Mouse (Mus musculus) activated CD4-positive, CD25-positive, alpha-beta regulatory T cell (primary cell): ENCODE data around the gene Adamts4. TPM values are rescaled to one million over a fixed set of nuclear protein-coding genes. Genes with fewer than 3 reads are reported as not detected.

ENCODE experiments used
- polyA plus RNA-seq, 2 experiments: library from polyadenylated mRNA; unstranded; fragments of 100-300 nt; shearing (Covaris generic); gene quantifications; one replicate each; pipeline ENCODE4 v1.2.1; 2017

The Adamts4 gene
- polyA plus RNA-seq: under 1 TPM in 1 of 2 experiments, not detected in 1; 0.38 TPM

DNA sequence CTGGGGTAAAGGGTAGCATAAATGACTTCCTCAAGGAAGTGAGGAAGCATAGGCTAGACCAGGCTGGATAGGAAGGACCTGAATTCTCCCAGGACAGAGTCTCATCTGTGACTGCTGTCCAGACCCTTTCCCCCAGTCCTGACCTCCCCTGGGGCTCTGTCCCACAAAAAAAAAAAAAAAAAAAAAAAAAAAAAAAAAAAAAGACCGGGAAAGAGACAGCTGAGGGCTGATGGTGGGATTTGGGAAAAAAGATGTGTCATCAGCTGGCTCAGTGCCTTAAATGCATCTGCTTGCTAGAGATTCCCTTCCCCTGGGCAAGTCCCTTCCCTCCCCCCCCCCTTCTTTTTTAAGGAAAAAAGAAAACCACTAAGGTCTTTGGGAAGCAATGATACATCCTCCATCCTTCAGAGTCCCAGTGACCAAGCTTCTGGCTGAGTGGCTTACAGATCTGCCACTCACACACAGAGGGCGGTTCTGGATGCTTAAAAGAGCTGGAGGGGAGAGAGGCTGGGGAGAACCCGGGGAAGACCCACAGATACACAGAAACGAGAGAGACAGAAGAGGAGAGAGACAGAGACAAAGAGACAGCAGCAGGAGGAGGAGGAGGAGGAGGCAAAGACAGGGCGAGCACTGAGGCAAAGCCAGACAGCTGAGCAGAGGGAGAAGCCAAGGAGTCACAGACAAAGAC lies at the start of gene Adamts4:
Gene Adamts4, plus strand, starts transcription at position 509 of the 688 bp plus-strand sequence.

DNA sequence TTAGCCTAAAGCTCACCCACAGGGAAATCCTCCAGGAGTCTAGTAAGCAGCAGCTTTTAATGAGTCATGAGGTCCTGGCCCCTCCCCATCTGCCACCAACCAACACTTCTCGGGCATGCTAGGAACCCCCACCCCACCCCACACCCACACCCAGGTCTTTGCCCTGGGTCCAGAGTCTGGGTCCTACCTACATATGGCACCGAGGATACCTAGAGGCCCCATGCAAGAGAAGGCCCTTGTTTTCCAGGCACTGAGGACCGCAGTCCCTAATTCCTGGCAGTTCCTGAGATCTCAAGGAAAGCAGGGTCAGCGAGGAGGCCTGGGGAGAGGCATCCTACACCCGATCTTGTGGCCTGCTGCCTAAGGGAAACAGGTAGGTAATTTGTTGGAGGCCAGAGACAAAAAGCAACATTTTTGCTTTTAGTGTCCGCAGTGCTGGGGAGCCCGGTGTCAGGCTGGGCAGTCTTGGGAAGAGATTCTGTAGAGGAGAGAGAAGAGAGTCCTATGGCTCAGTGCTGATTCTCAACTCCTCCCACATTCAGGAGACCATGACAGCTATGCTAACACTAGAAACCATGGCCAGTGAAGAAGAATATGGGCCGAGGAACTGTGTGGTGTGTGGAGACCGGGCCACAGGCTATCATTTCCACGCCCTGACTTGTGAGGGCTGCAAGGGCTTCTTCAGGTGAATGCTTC lies 36.3 kb upstream of the Adamts4 start, which contains the start of gene Nr1i3:
Gene Nr1i3, plus strand, starts transcription at position 170 of the 696 bp plus-strand sequence.

GRCm38 (mm10) chr1:171222238-171223155 lies 27.7 kb upstream of the Adamts4 start, which contains the start of gene Tomm40l:
Gene Tomm40l (minus strand): TSS chr1:171222514.

DNA sequence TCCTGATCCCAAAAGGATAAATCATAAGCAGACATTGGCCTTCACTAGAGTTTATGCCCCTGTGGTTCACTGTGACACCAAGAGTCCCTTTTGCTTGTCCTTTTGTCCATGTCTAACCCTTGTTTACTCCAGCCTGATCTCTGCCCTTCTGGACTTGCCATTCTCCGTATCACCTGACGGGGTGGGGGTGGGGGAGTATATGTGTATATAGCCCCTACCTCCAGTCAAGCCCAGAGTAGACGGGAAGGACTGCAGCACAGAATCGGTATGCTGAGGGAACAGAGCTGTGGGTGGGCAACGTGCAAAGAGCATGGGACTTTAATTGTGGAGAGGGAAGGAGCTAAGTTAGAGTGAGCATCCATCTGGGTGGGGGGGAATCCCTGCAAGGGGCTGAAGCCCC lies 25.4 kb upstream of the Adamts4 start, which contains the start of gene Apoa2:
Gene Apoa2, plus strand, starts transcription at position 198 of the 400 bp plus-strand sequence.

DNA sequence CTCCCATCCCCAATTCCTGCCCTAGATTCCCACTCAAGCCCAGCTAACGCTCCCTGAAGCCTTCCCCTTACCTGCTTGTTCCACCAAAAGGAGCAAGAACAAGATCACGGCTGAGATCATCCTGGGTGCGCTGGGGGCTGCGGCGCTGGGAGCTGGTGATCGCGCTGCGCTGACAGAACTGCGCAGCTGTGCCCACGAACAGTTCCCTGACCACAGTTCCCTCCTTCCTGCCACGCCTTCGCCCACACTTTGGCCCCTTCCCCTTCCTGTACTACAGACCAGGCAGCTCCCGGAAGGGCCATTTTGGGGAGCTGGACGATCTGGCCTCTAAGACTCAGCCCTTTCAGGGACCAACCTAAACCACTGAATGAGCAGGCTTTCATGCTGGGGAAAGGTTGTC lies 16.1 kb upstream of the Adamts4 start, which contains the start of gene Fcer1g:
Gene Fcer1g, minus strand, starts transcription at position 240 of the 400 bp plus-strand sequence.

GRCm38 (mm10) chr1:171250680-171251593 lies 716 bp downstream of the Adamts4 start, which contains the start of gene Ndufs2:
Gene Ndufs2 (minus strand): TSS chr1:171251388.

DNA sequence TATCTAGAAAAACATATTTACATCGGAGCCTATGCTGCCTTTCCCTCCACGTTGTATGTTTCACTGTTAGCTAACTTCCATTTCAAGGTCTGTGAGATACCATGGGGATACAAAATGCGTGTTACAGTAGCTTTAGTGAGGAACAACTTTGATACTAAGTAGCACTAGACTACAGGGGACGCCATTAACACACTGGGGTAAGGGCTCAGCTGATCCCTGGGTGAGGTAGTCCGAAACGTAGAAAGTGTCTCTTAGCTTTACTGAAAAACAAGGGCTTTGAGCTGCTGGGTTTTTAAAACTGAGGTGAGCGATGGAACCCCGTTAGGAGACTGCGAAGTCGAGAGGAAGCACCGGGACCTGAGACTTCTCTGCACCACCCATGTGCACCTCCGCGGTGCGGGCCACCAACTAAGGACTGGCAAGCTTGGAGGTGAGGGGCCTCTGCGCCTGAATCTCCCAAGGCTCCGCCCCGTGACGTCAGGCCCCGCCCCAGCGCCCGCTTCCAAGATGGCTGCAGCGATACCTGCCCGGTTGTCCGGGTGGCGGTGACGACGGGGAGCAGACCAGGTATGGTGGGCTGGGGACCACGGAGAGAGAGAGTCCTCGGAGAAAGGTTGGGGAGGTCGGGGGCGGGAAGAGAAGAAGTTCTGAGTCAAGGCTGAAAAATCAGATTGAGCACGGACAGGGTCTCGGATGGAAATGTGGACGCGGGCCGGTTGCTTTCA lies 19.8 kb downstream of the Adamts4 start, which contains the start of gene B4galt3:
Gene B4galt3, plus strand, starts transcription at position 481 of the 725 bp plus-strand sequence.

GRCm38 (mm10) chr1:171280916-171281527 lies 30.8 kb downstream of the Adamts4 start, which contains the start of gene Ppox:
Gene Ppox (minus strand): TSS chr1:171281186.

DNA sequence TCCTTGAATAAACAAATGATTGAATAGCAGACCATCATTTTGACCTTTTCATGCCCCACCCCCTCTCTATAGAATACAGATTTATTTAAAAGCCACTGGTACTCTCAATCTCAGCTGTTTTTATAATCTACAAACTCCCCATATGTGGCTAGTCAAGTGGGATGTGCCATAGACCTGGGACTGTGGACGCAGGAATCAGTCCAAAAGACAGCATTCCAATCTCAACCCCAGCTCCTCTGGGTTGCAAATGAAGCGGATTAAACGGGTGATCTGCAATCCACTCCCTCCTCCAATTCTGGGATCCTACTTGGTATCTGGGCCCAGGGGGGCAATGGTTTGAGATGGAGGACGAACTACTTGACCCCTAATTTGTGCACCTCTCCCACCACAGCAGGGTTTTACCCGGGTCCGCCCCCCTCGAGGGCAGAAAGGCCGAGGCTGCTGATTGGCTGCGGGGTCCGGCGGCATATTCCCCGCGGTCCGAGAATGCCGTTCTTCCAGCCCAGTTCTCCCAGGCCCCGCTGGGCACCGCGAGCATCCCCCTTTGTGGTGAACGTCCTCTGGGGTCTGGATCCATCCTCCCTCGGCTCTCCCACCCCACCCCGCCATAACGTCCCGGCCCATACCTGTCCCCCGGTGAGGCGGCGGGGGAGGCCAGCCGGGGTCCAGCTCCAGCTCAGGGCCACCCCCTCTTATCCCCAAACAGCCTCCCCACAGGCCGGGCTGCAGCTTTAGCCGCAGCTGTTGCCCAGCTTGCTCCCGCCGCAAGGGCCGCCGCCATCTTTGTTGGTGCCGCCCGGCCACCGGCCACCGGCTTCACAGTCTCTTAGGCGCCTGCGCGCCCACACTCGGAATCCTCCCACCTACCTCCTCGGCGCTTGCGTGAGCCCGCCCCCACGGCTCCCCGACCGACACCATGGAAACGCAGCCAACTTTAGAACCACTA lies 37.2 kb downstream of the Adamts4 start, which contains the start of gene Usp21:
Gene Usp21, minus strand, starts transcription at position 856 of the 946 bp plus-strand sequence.

GRCm38 (mm10) chr1:171294298-171295062 lies 44.3 kb downstream of the Adamts4 start, which contains the start of gene Ufc1:
Gene Ufc1 (minus strand): TSS chr1:171295024.

Other genes with a start within 250 kb of the Adamts4 start
- gene Fcgr4, start 231.5 kb upstream of the Adamts4 start, polyA plus RNA-seq: 1 to 10 TPM in 1 of 2 experiments, under 1 TPM in 1; 0.60 to 5.1 TPM
- gene Fcgr3, start 185.5 kb upstream of the Adamts4 start, polyA plus RNA-seq: 10 to 100 TPM in 1 of 2 experiments, 1 to 10 TPM in 1; 2.9 to 14.3 TPM
- gene Cfap126, start 136.5 kb upstream of the Adamts4 start, polyA plus RNA-seq: under 1 TPM; 0.44 to 0.68 TPM
- 100 to 1,000 TPM; 158 to 161 TPM for gene Sdhc, start 99.8 kb upstream of the Adamts4 start, polyA plus RNA-seq
- under 1 TPM in 1 of 2 experiments, not detected in 1; 0.14 TPM for gene Mpz, start 99.7 kb upstream of the Adamts4 start, polyA plus RNA-seq
- not detected for gene Pcp4l1, start 54.2 kb upstream of the Adamts4 start, polyA plus RNA-seq
- under 1 TPM; 0.27 to 0.52 TPM for gene Nr1i3, start 36.5 kb upstream of the Adamts4 start, polyA plus RNA-seq
- gene Tomm40l, start 27.9 kb upstream of the Adamts4 start, polyA plus RNA-seq: 10 to 100 TPM; 23.6 to 25.1 TPM
- under 1 TPM in 1 of 2 experiments, not detected in 1; 0.62 TPM for gene Apoa2, start 25.4 kb upstream of the Adamts4 start, polyA plus RNA-seq
- 10 to 100 TPM in 1 of 2 experiments, 1 to 10 TPM in 1; 5.3 to 42.6 TPM for gene Fcer1g, start 16.1 kb upstream of the Adamts4 start, polyA plus RNA-seq
- gene Ndufs2, start 967 bp downstream of the Adamts4 start, polyA plus RNA-seq: 100 to 1,000 TPM; 200 to 203 TPM
- gene B4galt3, start 19.9 kb downstream of the Adamts4 start, polyA plus RNA-seq: 10 to 100 TPM; 22.5 to 36.5 TPM
- 10 to 100 TPM; 45.2 to 55.2 TPM for gene Ppox, start 30.8 kb downstream of the Adamts4 start, polyA plus RNA-seq
- 10 to 100 TPM; 40.8 to 46.2 TPM for gene Usp21, start 37.6 kb downstream of the Adamts4 start, polyA plus RNA-seq
- gene Ufc1, start 44.6 kb downstream of the Adamts4 start, polyA plus RNA-seq: 10 to 100 TPM; 76.4 to 80.7 TPM
- gene Dedd, start 78.7 kb downstream of the Adamts4 start, polyA plus RNA-seq: 10 to 100 TPM; 40.2 to 44.0 TPM
- 10 to 100 TPM; 36.3 to 41.8 TPM for gene Nit1, start 95.2 kb downstream of the Adamts4 start, polyA plus RNA-seq
- gene Pfdn2, start 95.2 kb downstream of the Adamts4 start, polyA plus RNA-seq: 10 to 100 TPM; 65.0 to 93.5 TPM
- under 1 TPM in 1 of 2 experiments, not detected in 1; 0.58 TPM for gene Klhdc9, start 110.4 kb downstream of the Adamts4 start, polyA plus RNA-seq
- under 1 TPM; 0.08 to 0.23 TPM for gene Nectin4, start 119.7 kb downstream of the Adamts4 start, polyA plus RNA-seq
- gene Arhgap30, start 138.5 kb downstream of the Adamts4 start, polyA plus RNA-seq: 100 to 1,000 TPM; 122 to 173 TPM
- gene Usf1, start 160.9 kb downstream of the Adamts4 start, polyA plus RNA-seq: 10 to 100 TPM; 63.4 to 64.5 TPM
- 1 to 10 TPM; 2.0 to 4.2 TPM for gene Tstd1, start 168.5 kb downstream of the Adamts4 start, polyA plus RNA-seq
- under 1 TPM; 0.24 to 0.96 TPM for gene F11r, start 187.1 kb downstream of the Adamts4 start, polyA plus RNA-seq